Mouse (Mus musculus): ENCODE measurements around the gene Zg16. TPM values are rescaled to one million over a fixed set of nuclear protein-coding genes. Genes with fewer than 3 reads are reported as not detected.

Gene Zg16
- total and polyA plus RNA-seq, 2 experiments from 2014 or later, result not detected

- Histone ChIP-seq H3K9ac (replicated peaks; ENCODE audit: low read depth, low read length) (peak overlapping the region; percentile 46; the same call in 1 of the 2 replicates), H3K4me3 (ENCODE audit: low read depth, low read length) (no peak overlapping the region), H3K27ac (ENCODE audit: low read depth) (no peak overlapping the region), H3K4me2 (ENCODE audit: low read depth, low read length) (peak overlapping the region; percentile 78), H3K27me3 (ENCODE audit: control insufficient read depth, insufficient read depth, low read length) (no peaks in the 10 kb centered on the region), H3K36me3 (replicated peaks; ENCODE audit: control insufficient read depth, insufficient read depth, low read length) (peaks cover 31% of the 10 kb centered on the region), H3K4me1 (ENCODE audit: control insufficient read depth, insufficient read depth) (peaks cover 44% of the 10 kb centered on the region), H3K9me3 (replicated peaks; ENCODE audit: control insufficient read depth, low read length) (no peaks in the 10 kb centered on the region)
- 65% methylated on average over 3 of the region's 3 CpGs for WGBS
- DNase-seq (ENCODE audit: low spot score) (no peak), ATAC-seq (ENCODE audit: insufficient read depth, low read depth) (no peak)
- TF ChIP-seq EP300 (IDR thresholded peaks at IDR 0.05; ENCODE audit: low read depth), result no peak
- no peak for TF ChIP-seq CTCF (IDR thresholded peaks at IDR 0.05; ENCODE audit: low read depth)
Observed at GRCm38 (mm10) chr7:127020031-127020430, 67.1 kb downstream of the Zg16 start.

GRCm38 (mm10) chr7:127019306-127019960 lies 67.7 kb downstream of the Zg16 start:
- Histone ChIP-seq H3K4me2 (ENCODE audit: low read depth, low read length) (peak overlapping the region; percentile 78; the same call in 1 of the 2 replicates), H3K36me3 (replicated peaks; ENCODE audit: control insufficient read depth, insufficient read depth, low read length) (peaks cover 30% of the 10 kb centered on the region), H3K27me3 (ENCODE audit: control insufficient read depth, insufficient read depth, low read length) (no peaks in the 10 kb centered on the region), H3K9me3 (replicated peaks; ENCODE audit: control insufficient read depth, low read length) (no peaks in the 10 kb centered on the region), H3K9ac (replicated peaks; ENCODE audit: low read depth, low read length) (no peak overlapping the region), H3K27ac (ENCODE audit: low read depth) (no peak overlapping the region), H3K4me3 (ENCODE audit: low read depth, low read length) (no peak overlapping the region), H3K4me1 (ENCODE audit: control insufficient read depth, insufficient read depth) (peaks cover 39% of the 10 kb centered on the region)
- no peak for DNase-seq (ENCODE audit: low spot score)
- ATAC-seq (ENCODE audit: insufficient read depth, low read depth), result no peak
- 78% methylated on average over 14 of the region's 14 CpGs for WGBS
- TF ChIP-seq CTCF (IDR thresholded peaks at IDR 0.05; ENCODE audit: low read depth), result no peak
- TF ChIP-seq EP300 (IDR thresholded peaks at IDR 0.05; ENCODE audit: low read depth), result no peak

GRCm38 (mm10) chr7:127018416-127019305 lies 68.5 kb downstream of the Zg16 start:
- DNase-seq (ENCODE audit: low spot score) (no peak), ATAC-seq (ENCODE audit: insufficient read depth, low read depth) (no peak)
- H3K9ac ChIP-seq (replicated peaks; ENCODE audit: low read depth, low read length), result no peak overlapping the region
- peaks cover 31% of the 10 kb centered on the region for H3K4me1 ChIP-seq (ENCODE audit: control insufficient read depth, insufficient read depth)
- H3K27me3 ChIP-seq (ENCODE audit: control insufficient read depth, insufficient read depth, low read length), result no peaks in the 10 kb centered on the region
- no peak overlapping the region for H3K4me2 ChIP-seq (ENCODE audit: low read depth, low read length)
- no peaks in the 10 kb centered on the region for H3K9me3 ChIP-seq (replicated peaks; ENCODE audit: control insufficient read depth, low read length)
- TF ChIP-seq CTCF (IDR thresholded peaks at IDR 0.05; ENCODE audit: low read depth) (no peak), EP300 (IDR thresholded peaks at IDR 0.05; ENCODE audit: low read depth) (no peak)
- H3K4me3 ChIP-seq (ENCODE audit: low read depth, low read length), result no peak overlapping the region
- peaks cover 22% of the 10 kb centered on the region for H3K36me3 ChIP-seq (replicated peaks; ENCODE audit: control insufficient read depth, insufficient read depth, low read length)
- WGBS, result 65% methylated on average over 15 of the region's 15 CpGs
- peak overlapping the region; percentile 88; the same call in 1 of the 2 replicates for H3K27ac ChIP-seq (ENCODE audit: low read depth)

GRCm38 (mm10) chr7:127017950-127018345 lies 69.2 kb downstream of the Zg16 start:
- H3K27ac ChIP-seq (ENCODE audit: low read depth), result peak overlapping the region; percentile 88; the same call in 1 of the 2 replicates
- TF ChIP-seq CTCF (IDR thresholded peaks at IDR 0.05; ENCODE audit: low read depth), result no peak
- no peak for TF ChIP-seq EP300 (IDR thresholded peaks at IDR 0.05; ENCODE audit: low read depth)
- H3K4me1 ChIP-seq (ENCODE audit: control insufficient read depth, insufficient read depth), result peaks cover 26% of the 10 kb centered on the region
- ATAC-seq (ENCODE audit: insufficient read depth, low read depth), result no peak
- H3K9ac ChIP-seq (replicated peaks; ENCODE audit: low read depth, low read length), result no peak overlapping the region
- H3K27me3 ChIP-seq (ENCODE audit: control insufficient read depth, insufficient read depth, low read length), result no peaks in the 10 kb centered on the region
- H3K9me3 ChIP-seq (replicated peaks; ENCODE audit: control insufficient read depth, low read length), result no peaks in the 10 kb centered on the region
- H3K36me3 ChIP-seq (replicated peaks; ENCODE audit: control insufficient read depth, insufficient read depth, low read length), result peaks cover 15% of the 10 kb centered on the region
- no peak overlapping the region for H3K4me2 ChIP-seq (ENCODE audit: low read depth, low read length)
- no peak for DNase-seq (ENCODE audit: low spot score)
- no peak overlapping the region for H3K4me3 ChIP-seq (ENCODE audit: low read depth, low read length)
- WGBS, result 36% methylated on average over 6 of the region's 6 CpGs

GRCm38 (mm10) chr7:127016971-127017949 lies 69.9 kb downstream of the Zg16 start, which contains the start of gene Pagr1a:
Gene Pagr1a, minus strand, starts transcription at chr7:127017352.
- Histone ChIP-seq H3K27me3 (ENCODE audit: control insufficient read depth, insufficient read depth, low read length) (no peaks in the 10 kb centered on the region), H3K4me2 (ENCODE audit: low read depth, low read length) (peak within 1 kb of the TSS; percentile 89), H3K27ac (ENCODE audit: low read depth) (peak within 1 kb of the TSS; percentile 88), H3K36me3 (replicated peaks; ENCODE audit: control insufficient read depth, insufficient read depth, low read length) (peaks cover 13% of the 10 kb centered on the region; the same call in 1 of the 2 replicates), H3K4me1 (ENCODE audit: control insufficient read depth, insufficient read depth) (peaks cover 26% of the 10 kb centered on the region), H3K9ac (replicated peaks; ENCODE audit: low read depth, low read length) (peak within 1 kb of the TSS; percentile 63), H3K9me3 (replicated peaks; ENCODE audit: control insufficient read depth, low read length) (no peaks in the 10 kb centered on the region), H3K4me3 (ENCODE audit: low read depth, low read length) (peak within 1 kb of the TSS; percentile 53)
- ATAC-seq (ENCODE audit: insufficient read depth, low read depth), result peak; percentile 87
- TF ChIP-seq CTCF (IDR thresholded peaks at IDR 0.05; ENCODE audit: low read depth), result peak; percentile 66
- TF ChIP-seq EP300 (IDR thresholded peaks at IDR 0.05; ENCODE audit: low read depth), result no peak
- peak; percentile 99 for DNase-seq (ENCODE audit: low spot score)
- WGBS, result 3% methylated on average over 39 of the region's 39 CpGs

Measured in heart, postnatal 0 days (tissue).